Mouse (Mus musculus) stomach, postnatal 0 days (tissue): ENCODE data around the gene Apbb1ip.

ENCODE experiments used
- CTCF ChIP-seq: IDR thresholded peaks from 2 replicates; pipeline ENCODE4 v1.5.1; 2016; ENCODE audit warnings: antibody characterized with exemption, low read depth, mild to moderate bottlenecking, moderate library complexity
- EP300 ChIP-seq: optimal IDR thresholded peaks from 2 replicates; pipeline ENCODE3; 2016; ENCODE audit warnings: antibody characterized with exemption

DNA sequence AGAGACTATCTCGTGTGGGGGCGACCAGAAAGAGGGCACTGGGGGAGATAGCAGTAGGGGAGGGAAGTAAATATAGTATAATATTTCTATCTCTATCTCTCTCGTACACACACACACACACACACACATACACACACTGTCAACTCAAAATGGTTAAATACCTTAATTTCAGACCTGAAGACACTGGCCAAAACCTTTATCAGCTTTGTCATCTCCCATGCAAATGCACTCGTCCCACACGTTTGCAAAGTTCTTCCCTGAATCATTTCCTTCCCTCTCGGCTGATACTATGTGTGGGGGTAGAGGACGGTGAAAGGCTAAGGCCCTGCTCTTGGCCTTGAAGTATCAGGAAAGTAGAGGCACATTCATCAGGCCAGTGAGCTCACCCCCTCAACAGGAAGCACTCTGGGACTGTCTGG is 12.8 kb upstream of the Apbb1ip start:
- no peak for TF ChIP-seq CTCF
- no peak for TF ChIP-seq EP300
